24 mouse cellular contexts compared by ENCODE assay signal in the genomic region with DNA sequence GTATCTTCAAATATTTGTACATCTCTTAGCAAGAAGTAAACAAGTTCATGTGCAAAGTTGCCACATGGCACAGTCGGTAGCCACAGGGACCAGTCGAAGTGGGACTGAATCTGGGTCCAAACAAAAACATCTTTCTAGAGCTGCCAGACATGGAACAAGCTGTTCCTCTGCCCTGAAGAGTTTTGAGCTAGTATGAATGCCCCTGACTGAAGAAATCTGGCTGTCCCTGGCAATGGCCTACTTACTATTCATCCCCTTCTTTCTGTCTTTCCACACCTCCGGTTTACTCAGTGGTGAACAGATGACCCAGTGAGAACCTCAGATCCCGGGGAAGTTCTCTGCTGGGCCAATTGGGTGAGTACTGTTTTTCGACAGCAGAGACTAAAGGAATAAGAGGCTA.
DNase-seq lines count a peak whose midpoint lies in the region; ATAC-seq lines count a peak whose summit lies in the region.
"Had no signal": no experiment of that assay in that cellular context is flagged by ENCODE, and none has a peak within 500 bp of the region (broad histone marks: within the 10 kb centered on the region; RNA-seq: fewer than 3 reads in every experiment).

No protein-coding gene starts in this region.

- H3K4me1 ChIP-seq in liver, embryonic 11.5 days (replicated peaks; ENCODE audit: control insufficient read depth, insufficient read depth, low read length) = no peaks in the 10 kb centered on the region
- H3K4me1 ChIP-seq: hindbrain, embryonic 13.5 days; midbrain, embryonic 15.5 days had no signal

- 72% methylated on average over 5 of the region's 5 CpGs for WGBS in liver, embryonic 11.5 days

- no peak overlapping the region for H3K9ac ChIP-seq in liver, embryonic 11.5 days (ENCODE audit: low read depth, low read length)
- H3K9ac ChIP-seq: embryonic facial prominence, embryonic 12.5 days; heart, embryonic 12.5 days; hindbrain, embryonic 13.5 days; liver, postnatal 0 days; midbrain, embryonic 15.5 days had no signal

- no peak overlapping the region for H3K4me3 ChIP-seq in liver, embryonic 11.5 days (ENCODE audit: low read depth, low read length)
- H3K4me3 ChIP-seq: embryonic facial prominence, embryonic 12.5 days; erythroblast, embryonic 14.5 days; heart, embryonic 12.5 days; hindbrain, embryonic 13.5 days; midbrain, embryonic 15.5 days had no signal

- no peaks in the 10 kb centered on the region for H3K9me3 ChIP-seq in liver, embryonic 11.5 days (ENCODE audit: control insufficient read depth, low read length)
- H3K9me3 ChIP-seq: embryonic facial prominence, embryonic 12.5 days; G1E; heart, embryonic 12.5 days; hindbrain, embryonic 13.5 days; midbrain, embryonic 15.5 days had no signal

- no peaks in the 10 kb centered on the region for H3K36me3 ChIP-seq in liver, embryonic 11.5 days (ENCODE audit: control insufficient read depth, insufficient read depth, low read length)
- H3K36me3 ChIP-seq: embryonic facial prominence, embryonic 12.5 days; G1E; heart, embryonic 12.5 days; hindbrain, embryonic 13.5 days; midbrain, embryonic 15.5 days had no signal

- H3K27me3 ChIP-seq in liver, embryonic 11.5 days (replicated peaks; ENCODE audit: control insufficient read depth, insufficient read depth, low read length) = no peaks in the 10 kb centered on the region
- H3K27me3 ChIP-seq: embryonic facial prominence, embryonic 12.5 days; heart, embryonic 12.5 days; hindbrain, embryonic 13.5 days; midbrain, embryonic 15.5 days had no signal

- peak; percentile 13 to 24 for DNase-seq in cerebellum, adult 18-20 months
- DNase-seq in cerebellum, postnatal 4 days (ENCODE audit: low spot score in 2 of 2) = no peak
- peak; percentile 26 for DNase-seq in layer of hippocampus, adult 11-12 months (ENCODE audit: low spot score)
- DNase-seq in layer of hippocampus, postnatal 25 days (ENCODE audit: extremely low spot score in 1 of 2, low spot score in 1 of 2) = no peak
- peak; percentile 49 for DNase-seq in brain, adult 2 months (ENCODE audit: low read depth, low spot score)
- peak; percentile 48 to 50 for DNase-seq in layer of hippocampus, adult 8-10 months (ENCODE audit: low spot score in 2 of 2)
- no peak for DNase-seq in gastrocnemius, adult 8-10 months (ENCODE audit: low spot score in 2 of 2)
- no peak for DNase-seq in liver, embryonic 11.5 days (ENCODE audit: low spot score)
- DNase-seq: adrenal gland, postnatal 25 days; heart, postnatal 14 days; kidney, adult 8-10 months; kidney, postnatal 25 days; liver; liver, postnatal 0 days; lung, postnatal 14 days; thymus, postnatal 14 days had no signal

- no peak overlapping the region for H3K4me2 ChIP-seq in liver, embryonic 11.5 days
- H3K4me2 ChIP-seq: embryonic facial prominence, embryonic 12.5 days; heart, embryonic 12.5 days; hindbrain, embryonic 13.5 days; midbrain, embryonic 15.5 days had no signal

- no peak for ATAC-seq in liver, embryonic 11.5 days (replicated peaks; ENCODE audit: low FRiP score)
- ATAC-seq: activated CD4-positive, CD25-positive, alpha-beta regulatory T cell, adult 4 months; forebrain, embryonic 14.5 days; liver, postnatal 0 days; midbrain, embryonic 15.5 days had no signal

- H3K27ac ChIP-seq in liver, embryonic 11.5 days (ENCODE audit: low read depth, low read length) = no peak overlapping the region
- H3K27ac ChIP-seq: embryonic facial prominence, embryonic 12.5 days; hindbrain, embryonic 13.5 days; midbrain, embryonic 15.5 days had no signal

Comparison
In these comparisons a context has a peak if more than half of its experiments do, and no peak if none do; other contexts are left out.
1. DNase-seq: peak in cerebellum, adult 18-20 months (2 of 2), layer of hippocampus, adult 11-12 months (single experiment), brain, adult 2 months (single experiment) and layer of hippocampus, adult 8-10 months (2 of 2); none in cerebellum, postnatal 4 days (0 of 2), layer of hippocampus, postnatal 25 days (0 of 2), gastrocnemius, adult 8-10 months (0 of 2) and liver, embryonic 11.5 days (single experiment).